Mouse (Mus musculus) hindbrain, embryonic 14.5 days (tissue): ENCODE results near the gene Mrpl50. TPM values are rescaled to one million over a fixed set of nuclear protein-coding genes. Genes with fewer than 3 reads are reported as not detected.
"Not testable (repeated sequence)": the region's sequence is repeated elsewhere in the genome, so short reads cannot be mapped to it uniquely, and the experiment has no call there.

Source experiments
- ATAC-seq: fragments of 200-750 bp; cut with Nextera tagmentation; 2 replicates; pipeline ENCODE4 v1.8.0; 2017; ENCODE audit warnings: moderate number of reproducible peaks, mild to moderate bottlenecking, moderate TSS enrichment, moderate library complexity; ENCODE audit not compliant: low FRiP score
- DNase-seq: peaks from one replicate; pipeline ENCODE4 v3.0.0-alpha.2; 2015; ENCODE audit warnings: low spot score
- H3K27ac ChIP-seq: fragments of 300-500 bp; sonication (generic); 2 replicates; pipeline ENCODE4 v1.5.1; 2014; ENCODE audit warnings: mild to moderate bottlenecking, moderate library complexity
- H3K27me3 ChIP-seq: fragments of 300-500 bp; sonication (generic); 2 replicates; pipeline ENCODE4 v1.6.1; 2014; ENCODE audit warnings: mild to moderate bottlenecking, low read length, mixed read lengths; ENCODE audit not compliant: control insufficient read depth, insufficient read depth
- H3K36me3 ChIP-seq: fragments of 300-500 bp; sonication (generic); replicated peaks from 2 replicates; pipeline ENCODE4 v1.6.1; 2014; ENCODE audit not compliant: control insufficient read depth, insufficient read depth
- H3K4me1 ChIP-seq: fragments of 300-500 bp; sonication (generic); replicated peaks from 2 replicates; pipeline ENCODE4 v1.6.1; 2014; ENCODE audit warnings: antibody characterized with exemption, low read length, mixed read lengths; ENCODE audit not compliant: control insufficient read depth, insufficient read depth
- H3K4me2 ChIP-seq: fragments of 300-500 bp; sonication (generic); replicated peaks from 2 replicates; pipeline ENCODE4 v1.6.1; 2014; ENCODE audit warnings: mild to moderate bottlenecking, moderate library complexity
- H3K4me3 ChIP-seq: fragments of 300-500 bp; sonication (generic); replicated peaks from 2 replicates; pipeline ENCODE4 v1.5.1; 2014; ENCODE audit warnings: mild to moderate bottlenecking, low read length
- H3K9ac ChIP-seq: fragments of 300-500 bp; sonication (generic); 2 replicates; pipeline ENCODE4 v1.6.1; 2014
- H3K9me3 ChIP-seq: fragments of 300-500 bp; sonication (generic); 2 replicates; pipeline ENCODE4 v1.6.1; 2016; ENCODE audit warnings: low read length; ENCODE audit not compliant: control insufficient read depth
- WGBS: fragments of 180-500 bp; shearing (Covaris S2); extraction: QIAGEN DNeasy Blood & Tissue Kit; methylation state at CpG from one replicate; pipeline ENCODE4 v1.1.7; 2014; 5-methylcytosine and 5-hydroxymethylcytosine counted together
- polyA plus RNA-seq: library from polyadenylated mRNA; unstranded; fragments of >200 nt; fragmentation: Nextera tagmentation; extraction: Ambion mirVana; gene quantifications from 2 replicates; pipeline ENCODE4 v1.2.1, GENCODE M21; 2014

Gene Mrpl50
- polyA plus RNA-seq, 1 experiment from 2014 or later, result 77.3 TPM

GRCm38 (mm10) chr4:49519476-49519875 lies 1.4 kb downstream of the Mrpl50 start:
- Histone ChIP-seq H3K36me3 (peaks cover 15% of the 10 kb centered on the region; the same call in 1 of the 2 replicates), H3K27me3 (no peaks in the 10 kb centered on the region), H3K9ac (no peak overlapping the region), H3K9me3 (no peaks in the 10 kb centered on the region), H3K4me1 (peaks cover 16% of the 10 kb centered on the region), H3K27ac (no peak overlapping the region), H3K4me2 (peak overlapping the region; percentile 74; the same call in 1 of the 2 replicates), H3K4me3 (peak overlapping the region; percentile 60; the same call in 1 of the 2 replicates)
- 77% methylated on average over 5 of the region's 5 CpGs for WGBS
- DNase-seq, result no peak
- no peak for ATAC-seq

GRCm38 (mm10) chr4:49514441-49514840 lies 6.5 kb downstream of the Mrpl50 start:
- peaks cover 2% of the 10 kb centered on the region for H3K4me1 ChIP-seq
- no peaks in the 10 kb centered on the region for H3K9me3 ChIP-seq
- H3K4me3 ChIP-seq, result no peak overlapping the region
- H3K4me2 ChIP-seq, result no peak overlapping the region
- DNase-seq (no peak), ATAC-seq (no peak)
- WGBS, result 97% methylated on average over 6 of the region's 6 CpGs
- no peak overlapping the region for H3K27ac ChIP-seq
- peaks cover 29% of the 10 kb centered on the region for H3K36me3 ChIP-seq
- no peak overlapping the region for H3K9ac ChIP-seq
- no peaks in the 10 kb centered on the region for H3K27me3 ChIP-seq

- Histone ChIP-seq H3K36me3 (peaks cover 29% of the 10 kb centered on the region), H3K4me2 (no peak overlapping the region), H3K9me3 (no peaks in the 10 kb centered on the region), H3K4me3 (no peak overlapping the region), H3K9ac (no peak overlapping the region), H3K4me1 (no peaks in the 10 kb centered on the region), H3K27ac (no peak overlapping the region), H3K27me3 (no peaks in the 10 kb centered on the region)
- DNase-seq, result no peak
- ATAC-seq, result no peak
- 88% methylated on average over 4 of the region's 4 CpGs for WGBS
Measured at GRCm38 (mm10) chr4:49512636-49513035, 8.3 kb downstream of the Mrpl50 start.

- not testable (repeated sequence) for H3K9me3 ChIP-seq, H3K9ac ChIP-seq, H3K27ac ChIP-seq, DNase-seq, H3K4me1 ChIP-seq, H3K4me2 ChIP-seq, H3K27me3 ChIP-seq, ATAC-seq, H3K4me3 ChIP-seq
- WGBS, result 95% methylated on average over 1 of the region's 1 CpGs
- H3K36me3 ChIP-seq, result peaks cover 29% of the 10 kb centered on the region
Measured at GRCm38 (mm10) chr4:49510236-49510835, 10.6 kb downstream of the Mrpl50 start.

GRCm38 (mm10) chr4:49509183-49509582 lies 11.7 kb downstream of the Mrpl50 start:
- Histone ChIP-seq H3K4me1 (no peaks in the 10 kb centered on the region), H3K4me2 (no peak overlapping the region), H3K36me3 (peaks cover 26% of the 10 kb centered on the region), H3K4me3 (no peak overlapping the region), H3K27me3 (no peaks in the 10 kb centered on the region), H3K9me3 (no peaks in the 10 kb centered on the region), H3K9ac (no peak overlapping the region), H3K27ac (no peak overlapping the region)
- no peak for DNase-seq
- 91% methylated on average over 2 of the region's 2 CpGs for WGBS
- no peak for ATAC-seq

- H3K27ac ChIP-seq, result no peak within 1 kb of the TSS
- 84% methylated on average over 3 of the region's 3 CpGs for WGBS
- H3K4me3 ChIP-seq, result no peak within 1 kb of the TSS
- DNase-seq (no peak), ATAC-seq (no peak)
- no peak within 1 kb of the TSS for H3K4me2 ChIP-seq
- no peaks in the 10 kb centered on the region for H3K27me3 ChIP-seq
- no peaks in the 10 kb centered on the region for H3K9me3 ChIP-seq
- H3K36me3 ChIP-seq, result 0 out of 2 replicates have a peak, but pooled peaks cover under 1% of the 10 kb centered on the region
- H3K9ac ChIP-seq, result no peak within 1 kb of the TSS
- no peaks in the 10 kb centered on the region for H3K4me1 ChIP-seq
Measured at GRCm38 (mm10) chr4:49506386-49506785, 14.5 kb downstream of the Mrpl50 start, which contains the start of gene Baat. Gene Baat, minus strand, starts transcription at chr4:49506557.

- no peak overlapping the region for H3K9ac ChIP-seq
- H3K27ac ChIP-seq, result no peak overlapping the region
- H3K4me1 ChIP-seq, result no peaks in the 10 kb centered on the region
- H3K4me3 ChIP-seq, result no peak overlapping the region
- ATAC-seq, result no peak
- no peaks in the 10 kb centered on the region for H3K36me3 ChIP-seq
- 96% methylated on average over 1 of the region's 1 CpGs for WGBS
- H3K9me3 ChIP-seq, result no peaks in the 10 kb centered on the region
- H3K4me2 ChIP-seq, result no peak overlapping the region
- H3K27me3 ChIP-seq, result no peaks in the 10 kb centered on the region
- DNase-seq, result no peak
Measured at GRCm38 (mm10) chr4:49503563-49503962, 17.3 kb downstream of the Mrpl50 start.

- H3K27ac ChIP-seq, ATAC-seq, H3K36me3 ChIP-seq, H3K27me3 ChIP-seq, H3K4me3 ChIP-seq, H3K4me1 ChIP-seq, H3K9ac ChIP-seq, H3K9me3 ChIP-seq, DNase-seq, H3K4me2 ChIP-seq: not testable (repeated sequence)
- 83% methylated on average over 3 of the region's 3 CpGs for WGBS
Measured at GRCm38 (mm10) chr4:49485934-49486650, 34.8 kb downstream of the Mrpl50 start.

GRCm38 (mm10) chr4:49485442-49485841 lies 35.5 kb downstream of the Mrpl50 start:
- Histone ChIP-seq H3K4me3 (no peak overlapping the region), H3K36me3 (no peaks in the 10 kb centered on the region), H3K9ac (no peak overlapping the region), H3K4me1 (no peaks in the 10 kb centered on the region), H3K4me2 (no peak overlapping the region), H3K27me3 (no peaks in the 10 kb centered on the region), H3K9me3 (no peaks in the 10 kb centered on the region), H3K27ac (no peak overlapping the region)
- ATAC-seq (no peak), DNase-seq (no peak)
